Mouse (Mus musculus): ENCODE results near the gene Pakap. TPM values are rescaled to one million over a fixed set of nuclear protein-coding genes. Genes with fewer than 3 reads are reported as not detected.

The Pakap gene
- polyA plus RNA-seq, 1 experiment = not detected

GRCm38 (mm10) chr4:57680186-57680585 is 112.2 kb downstream of the Pakap start:
- H3K4me3 ChIP-seq (ENCODE audit: insufficient read depth, low read length) = no peak overlapping the region
- no peaks in the 10 kb centered on the region for H3K4me1 ChIP-seq (ENCODE audit: control insufficient read depth, insufficient read depth, low read length)
- H3K27ac ChIP-seq (ENCODE audit: insufficient read depth, low read depth, low read length) = no peak overlapping the region
- TF ChIP-seq CTCF (IDR thresholded peaks at IDR 0.05; ENCODE audit: low read depth, low read length) (no peak), POLR2A (IDR thresholded peaks at IDR 0.05; ENCODE audit: borderline replicate concordance, low read depth, low read length) (no peak)

GRCm38 (mm10) chr4:57681511-57681910 is 113.5 kb downstream of the Pakap start:
- H3K4me3 ChIP-seq (ENCODE audit: insufficient read depth, low read length) = no peak overlapping the region
- TF ChIP-seq POLR2A (IDR thresholded peaks at IDR 0.05; ENCODE audit: borderline replicate concordance, low read depth, low read length) (no peak), CTCF (IDR thresholded peaks at IDR 0.05; ENCODE audit: low read depth, low read length) (no peak)

DNA sequence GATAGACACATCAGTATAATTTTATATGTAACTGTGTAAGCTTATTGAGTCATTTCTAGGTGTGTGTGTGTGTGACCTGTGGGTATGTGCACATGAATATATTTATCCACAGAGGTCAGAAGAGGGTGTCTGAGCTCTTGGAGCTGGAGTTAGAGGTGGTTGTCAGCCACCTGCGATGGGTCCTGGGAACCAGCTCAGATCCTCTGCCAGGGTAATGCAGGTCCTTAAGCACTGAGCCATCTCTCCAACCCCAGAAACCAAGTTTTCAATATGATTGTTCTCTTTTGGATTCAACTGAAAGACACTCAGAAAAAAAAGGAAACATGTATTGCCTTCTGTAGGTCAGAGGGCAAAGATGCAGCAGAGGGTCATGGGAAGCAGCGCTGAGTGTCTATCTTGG is 114.4 kb downstream of the Pakap start:
- Histone ChIP-seq H3K4me3 (ENCODE audit: insufficient read depth, low read length) (no peak overlapping the region), H3K27ac (ENCODE audit: insufficient read depth, low read depth, low read length) (no peak overlapping the region), H3K4me1 (ENCODE audit: control insufficient read depth, insufficient read depth, low read length) (no peaks in the 10 kb centered on the region)
- TF ChIP-seq POLR2A (IDR thresholded peaks at IDR 0.05; ENCODE audit: borderline replicate concordance, low read depth, low read length) (no peak), CTCF (IDR thresholded peaks at IDR 0.05; ENCODE audit: low read depth, low read length) (no peak)

More at GRCm38 (mm10) chr4:57681511-57681910, 113.5 kb downstream of the Pakap start:
- Histone ChIP-seq H3K4me1 (ENCODE audit: control insufficient read depth, insufficient read depth, low read length) (no peaks in the 10 kb centered on the region), H3K27ac (ENCODE audit: insufficient read depth, low read depth, low read length) (no peak overlapping the region)

DNA sequence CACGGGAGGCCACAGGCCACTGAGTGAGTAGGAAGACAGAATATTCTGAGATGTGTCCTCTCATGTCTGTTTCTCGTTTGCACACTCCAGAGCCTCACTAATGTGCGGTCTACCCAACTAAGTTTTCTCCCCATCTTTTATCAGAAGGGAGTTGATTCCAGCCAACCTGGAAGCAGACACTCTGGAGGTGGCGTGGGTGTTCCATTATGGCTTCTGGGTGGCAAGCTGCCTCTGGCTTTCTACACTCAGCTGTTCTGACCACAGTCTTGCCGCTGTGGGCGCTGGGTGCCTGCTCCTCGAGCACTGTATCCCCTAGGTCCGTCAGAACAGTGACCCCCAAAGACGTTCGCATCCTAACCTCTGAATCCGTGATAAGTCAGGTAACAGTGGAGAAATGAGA is 115.0 kb downstream of the Pakap start:
- no peak for TF ChIP-seq POLR2A (IDR thresholded peaks at IDR 0.05; ENCODE audit: borderline replicate concordance, low read depth, low read length)
- TF ChIP-seq CTCF (IDR thresholded peaks at IDR 0.05; ENCODE audit: low read depth, low read length) = no peak
- H3K4me1 ChIP-seq (ENCODE audit: control insufficient read depth, insufficient read depth, low read length) = no peaks in the 10 kb centered on the region
- H3K4me3 ChIP-seq (ENCODE audit: insufficient read depth, low read length) = no peak overlapping the region
- no peak overlapping the region for H3K27ac ChIP-seq (ENCODE audit: insufficient read depth, low read depth, low read length)

DNA sequence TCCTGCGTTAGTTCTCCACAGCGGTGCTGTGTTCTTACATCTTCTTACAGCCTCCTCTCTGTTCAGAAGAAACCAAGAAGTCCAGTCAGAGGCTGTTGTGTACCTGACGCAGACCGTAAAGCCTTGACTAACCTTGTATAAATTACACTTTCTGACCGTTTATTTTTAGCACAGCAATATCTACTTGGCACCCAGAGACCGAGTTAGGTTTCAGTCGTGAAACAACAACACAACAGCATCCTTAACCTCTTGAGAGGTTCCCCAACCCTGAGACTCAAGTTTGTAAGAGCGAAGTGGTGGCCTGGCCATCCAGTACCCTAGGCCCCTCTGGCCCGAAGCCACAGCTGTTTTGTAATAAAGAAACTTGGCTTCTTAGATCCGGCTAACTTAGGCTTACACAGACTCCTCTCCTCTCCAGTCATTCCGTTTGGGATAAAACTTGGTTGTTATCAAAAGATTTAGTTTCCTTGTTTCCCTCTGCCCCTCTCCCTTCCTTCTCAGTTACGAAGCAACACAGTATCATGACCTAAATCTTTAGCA is 116.8 kb downstream of the Pakap start:
- H3K4me3 ChIP-seq (ENCODE audit: insufficient read depth, low read length) = no peak overlapping the region
- TF ChIP-seq CTCF (IDR thresholded peaks at IDR 0.05; ENCODE audit: low read depth, low read length) (no peak), POLR2A (IDR thresholded peaks at IDR 0.05; ENCODE audit: borderline replicate concordance, low read depth, low read length) (no peak)
- H3K27ac ChIP-seq (ENCODE audit: insufficient read depth, low read depth, low read length) = no peak overlapping the region
- no peaks in the 10 kb centered on the region for H3K4me1 ChIP-seq (ENCODE audit: control insufficient read depth, insufficient read depth, low read length)

DNA sequence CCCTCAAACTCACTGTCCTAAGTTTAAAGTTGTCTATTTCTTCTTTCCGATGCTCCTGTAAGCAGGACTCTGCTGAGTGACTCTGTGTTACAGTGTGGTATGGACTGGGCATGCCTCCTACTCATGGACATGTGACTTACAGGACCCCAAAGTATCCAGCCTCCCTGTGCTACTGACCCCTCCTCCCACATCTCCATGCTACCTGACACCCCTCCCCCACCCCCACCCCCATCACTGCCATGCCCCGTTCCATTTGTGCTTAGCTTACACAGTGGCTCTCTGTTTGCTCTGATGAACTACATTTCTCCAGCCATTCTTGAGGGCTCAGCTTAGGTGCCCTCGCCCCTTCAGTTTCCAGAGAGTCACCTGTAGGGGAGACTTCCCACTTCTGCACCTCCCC is 118.8 kb downstream of the Pakap start:
- TF ChIP-seq CTCF (IDR thresholded peaks at IDR 0.05; ENCODE audit: low read depth, low read length) (no peak), POLR2A (IDR thresholded peaks at IDR 0.05; ENCODE audit: borderline replicate concordance, low read depth, low read length) (no peak)
- Histone ChIP-seq H3K4me1 (ENCODE audit: control insufficient read depth, insufficient read depth, low read length) (no peaks in the 10 kb centered on the region), H3K27ac (ENCODE audit: insufficient read depth, low read depth, low read length) (no peak overlapping the region), H3K4me3 (ENCODE audit: insufficient read depth, low read length) (no peak overlapping the region)

DNA sequence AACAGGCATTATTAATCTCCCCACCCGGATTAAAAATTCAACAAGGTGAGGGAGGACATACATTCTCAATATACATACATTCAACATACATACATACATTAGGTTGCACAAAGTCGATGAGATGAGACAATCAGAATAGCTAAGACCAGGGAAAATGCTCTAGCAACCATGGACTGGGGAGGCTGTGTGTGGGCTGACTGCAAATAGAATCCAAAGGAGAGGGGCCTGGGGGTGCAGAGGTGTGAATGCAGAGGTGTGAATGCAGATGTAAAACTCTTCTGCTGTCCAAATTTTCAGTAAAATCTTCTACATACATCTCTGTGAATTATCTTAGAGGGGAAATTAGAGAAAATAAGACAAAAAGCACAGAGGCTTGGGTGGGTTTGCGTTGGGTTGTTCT is 119.6 kb downstream of the Pakap start:
- no peaks in the 10 kb centered on the region for H3K4me1 ChIP-seq (ENCODE audit: control insufficient read depth, insufficient read depth, low read length)
- TF ChIP-seq CTCF (IDR thresholded peaks at IDR 0.05; ENCODE audit: low read depth, low read length) = no peak
- no peak for TF ChIP-seq POLR2A (IDR thresholded peaks at IDR 0.05; ENCODE audit: borderline replicate concordance, low read depth, low read length)
- H3K27ac ChIP-seq (ENCODE audit: insufficient read depth, low read depth, low read length) = no peak overlapping the region
- H3K4me3 ChIP-seq (ENCODE audit: insufficient read depth, low read length) = no peak overlapping the region

DNA sequence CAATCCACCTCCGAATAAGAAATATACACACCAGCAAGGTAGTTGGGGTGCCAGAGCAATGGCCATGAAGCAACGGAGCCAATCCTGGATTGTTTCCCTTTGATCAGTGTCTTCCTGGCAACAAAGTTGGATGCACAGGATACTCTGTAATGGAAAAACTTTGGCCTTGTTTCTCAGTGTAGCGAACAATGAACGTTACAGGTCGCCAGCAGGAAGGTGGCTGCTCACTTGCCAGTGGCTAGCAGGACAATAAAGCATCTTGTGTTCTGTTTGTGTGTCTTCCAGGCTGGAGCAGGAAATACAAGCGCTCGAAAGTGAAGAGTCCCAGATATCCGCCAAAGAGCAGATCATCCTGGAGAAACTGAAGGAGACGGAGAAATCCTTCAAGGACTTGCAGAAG is 120.2 kb downstream of the Pakap start:
- TF ChIP-seq POLR2A (IDR thresholded peaks at IDR 0.05; ENCODE audit: borderline replicate concordance, low read depth, low read length) = no peak
- H3K4me1 ChIP-seq (ENCODE audit: control insufficient read depth, insufficient read depth, low read length) = no peaks in the 10 kb centered on the region
- H3K27ac ChIP-seq (ENCODE audit: insufficient read depth, low read depth, low read length) = no peak overlapping the region
- no peak overlapping the region for H3K4me3 ChIP-seq (ENCODE audit: insufficient read depth, low read length)

DNA sequence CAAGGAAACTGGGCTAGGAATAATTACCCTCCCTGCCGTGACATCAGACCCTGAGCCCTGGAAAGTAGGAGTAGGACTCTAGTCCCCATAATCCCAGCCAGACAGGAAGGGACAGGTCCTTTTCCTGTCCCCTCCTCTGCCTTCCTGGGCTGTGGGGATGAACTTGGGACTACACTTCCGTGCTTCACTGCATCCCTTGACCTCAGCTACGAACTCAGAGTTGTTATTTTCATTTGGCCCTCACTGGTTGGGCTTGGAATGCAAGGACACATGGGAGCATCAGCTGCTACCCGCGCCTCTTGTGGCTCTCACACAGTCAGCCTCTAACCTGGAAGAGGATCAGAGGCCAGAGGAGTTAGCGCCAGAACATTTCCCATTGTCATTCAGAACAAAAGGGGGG is 122.0 kb downstream of the Pakap start:
- no peak overlapping the region for H3K27ac ChIP-seq (ENCODE audit: insufficient read depth, low read depth, low read length)
- no peak overlapping the region for H3K4me3 ChIP-seq (ENCODE audit: insufficient read depth, low read length)
- TF ChIP-seq CTCF (IDR thresholded peaks at IDR 0.05; ENCODE audit: low read depth, low read length) (no peak), POLR2A (IDR thresholded peaks at IDR 0.05; ENCODE audit: borderline replicate concordance, low read depth, low read length) (no peak)
- no peaks in the 10 kb centered on the region for H3K4me1 ChIP-seq (ENCODE audit: control insufficient read depth, insufficient read depth, low read length)

GRCm38 (mm10) chr4:57690805-57691204 is 122.8 kb downstream of the Pakap start:
- no peak overlapping the region for H3K27ac ChIP-seq (ENCODE audit: insufficient read depth, low read depth, low read length)
- no peak overlapping the region for H3K4me3 ChIP-seq (ENCODE audit: insufficient read depth, low read length)
- no peaks in the 10 kb centered on the region for H3K4me1 ChIP-seq (ENCODE audit: control insufficient read depth, insufficient read depth, low read length)
- TF ChIP-seq CTCF (IDR thresholded peaks at IDR 0.05; ENCODE audit: low read depth, low read length) (no peak), POLR2A (IDR thresholded peaks at IDR 0.05; ENCODE audit: borderline replicate concordance, low read depth, low read length) (no peak)

Measured in bone marrow macrophage, adult 2 months (primary cell).